Mouse (Mus musculus) testis, adult 2 months (tissue): ENCODE data around the gene Btbd11. TPM values are rescaled to one million over a fixed set of nuclear protein-coding genes. Genes with fewer than 3 reads are reported as not detected.

Experiments used
- H3K27ac ChIP-seq: fragments of 200-500 bp; 2 replicates; pipeline ENCODE4 v1.5.1; 2012; ENCODE audit warnings: low read depth, low read length; ENCODE audit not compliant: control insufficient read depth, insufficient read depth
- H3K27me3 ChIP-seq: fragments of 200-500 bp; 2 replicates; pipeline ENCODE4 v1.6.1; 2012; ENCODE audit warnings: mild to moderate bottlenecking, low read length, moderate library complexity; ENCODE audit not compliant: control insufficient read depth, insufficient read depth
- H3K36me3 ChIP-seq: fragments of 200-500 bp; 2 replicates; pipeline ENCODE4 v1.6.1; 2012; ENCODE audit warnings: mild to moderate bottlenecking, low read length; ENCODE audit not compliant: control insufficient read depth, insufficient read depth
- H3K4me1 ChIP-seq: fragments of 200-500 bp; 2 replicates; pipeline ENCODE4 v1.6.1; 2012; ENCODE audit warnings: low read length; ENCODE audit not compliant: control insufficient read depth, insufficient read depth
- H3K4me3 ChIP-seq: fragments of 200-500 bp; 2 replicates; pipeline ENCODE4 v1.5.1; 2012; ENCODE audit warnings: low read depth, mild to moderate bottlenecking, low read length, moderate library complexity, mixed read lengths; ENCODE audit not compliant: control insufficient read depth
- CTCF ChIP-seq: fragments of 200-500 bp; IDR thresholded peaks from 2 replicates; pipeline ENCODE4 v1.5.1; 2012; ENCODE audit warnings: low read depth, mild to moderate bottlenecking, inconsistent platforms, low read length, moderate library complexity; ENCODE audit not compliant: control insufficient read depth, insufficient read depth, insufficient replicate concordance
- POLR2A ChIP-seq: fragments of 200-500 bp; IDR thresholded peaks from 2 replicates; pipeline ENCODE4 v1.6.1; 2012; ENCODE audit warnings: low read depth, mild to moderate bottlenecking, inconsistent platforms, low read length, moderate library complexity; ENCODE audit not compliant: control insufficient read depth
- polyA plus RNA-seq: library from polyadenylated mRNA; depleted of rRNA; stranded (reverse); fragments of >200 nt; gene quantifications from 2 replicates; pipeline ENCODE4 v1.2.3, GENCODE M21; 2012

The Btbd11 gene
- polyA plus RNA-seq, 1 experiment: 0.25 TPM

GRCm38 (mm10) chr10:85525267-85526015 is 138.8 kb downstream of the Btbd11 start:
- Histone ChIP-seq H3K4me3 (no peak overlapping the region), H3K4me1 (no peaks in the 10 kb centered on the region), H3K27me3 (no peaks in the 10 kb centered on the region), H3K36me3 (no peaks in the 10 kb centered on the region), H3K27ac (no peak overlapping the region)
- TF ChIP-seq CTCF (no peak), POLR2A (no peak)

DNA sequence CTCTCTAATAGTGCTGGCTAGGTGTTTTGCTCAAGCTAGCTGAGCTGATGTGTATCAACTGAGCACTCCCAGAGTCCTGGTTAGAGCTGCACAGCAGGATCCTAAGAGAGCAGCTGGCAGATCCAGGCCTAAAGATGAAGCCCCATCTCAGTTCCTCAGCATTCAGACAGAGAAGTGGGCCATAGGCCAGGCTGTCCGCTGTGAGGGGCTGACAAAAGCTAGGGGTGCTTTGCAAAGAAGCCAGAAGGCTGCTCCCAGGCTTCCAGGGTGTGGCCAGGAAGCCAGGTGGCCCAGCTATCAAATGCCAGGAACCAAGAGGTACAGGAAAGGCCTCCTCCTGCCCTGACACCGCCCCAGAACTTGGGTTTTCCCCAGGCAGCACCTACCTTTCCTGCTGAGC is 140.0 kb downstream of the Btbd11 start:
- H3K27ac ChIP-seq: no peak overlapping the region

GRCm38 (mm10) chr10:85527722-85528121 is 141.1 kb downstream of the Btbd11 start:
- H3K27ac ChIP-seq: no peak overlapping the region
- H3K36me3 ChIP-seq: no peaks in the 10 kb centered on the region
- no peaks in the 10 kb centered on the region for H3K4me1 ChIP-seq
- TF ChIP-seq CTCF: no peak
- no peak for TF ChIP-seq POLR2A
- H3K27me3 ChIP-seq: no peaks in the 10 kb centered on the region
- H3K4me3 ChIP-seq: no peak overlapping the region

More for the DNA sequence above, 140.0 kb downstream of the Btbd11 start:
- H3K4me3 ChIP-seq: no peak overlapping the region
- TF ChIP-seq POLR2A (no peak), CTCF (no peak)
- no peaks in the 10 kb centered on the region for H3K27me3 ChIP-seq
- H3K36me3 ChIP-seq: no peaks in the 10 kb centered on the region
- no peaks in the 10 kb centered on the region for H3K4me1 ChIP-seq

DNA sequence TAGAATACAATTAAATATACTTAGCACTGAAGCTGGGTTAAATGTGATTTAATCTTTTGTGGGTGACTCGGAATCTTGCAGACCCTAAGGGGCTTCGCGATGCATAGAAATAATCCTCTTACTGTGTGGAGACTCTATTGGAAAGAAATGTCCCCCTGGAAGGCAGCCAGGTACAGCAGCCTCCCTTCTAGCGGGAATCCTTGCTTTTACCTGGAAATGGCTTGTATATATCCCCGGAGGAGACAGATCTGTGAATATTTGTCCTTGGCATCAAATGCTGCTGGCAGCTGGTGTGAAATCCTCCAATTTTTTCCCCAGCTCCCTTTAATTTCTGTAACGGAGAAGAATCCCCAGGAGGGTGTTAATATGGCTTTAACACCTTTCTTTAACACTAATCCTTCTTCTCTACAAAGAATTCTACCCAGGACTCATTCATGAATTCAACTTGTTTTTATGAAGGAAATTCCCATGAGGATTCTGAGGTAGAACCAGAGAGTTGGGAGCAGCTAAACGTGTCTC is 146.6 kb downstream of the Btbd11 start:
- Histone ChIP-seq H3K27ac (no peak overlapping the region), H3K27me3 (no peaks in the 10 kb centered on the region), H3K4me3 (no peak overlapping the region), H3K4me1 (no peaks in the 10 kb centered on the region), H3K36me3 (no peaks in the 10 kb centered on the region)
- TF ChIP-seq POLR2A (no peak), CTCF (no peak)

GRCm38 (mm10) chr10:85538051-85538753 is 151.6 kb downstream of the Btbd11 start:
- Histone ChIP-seq H3K4me3 (no peak overlapping the region), H3K4me1 (no peaks in the 10 kb centered on the region), H3K36me3 (no peaks in the 10 kb centered on the region), H3K27ac (no peak overlapping the region), H3K27me3 (no peaks in the 10 kb centered on the region)
- TF ChIP-seq CTCF (no peak), POLR2A (no peak)

GRCm38 (mm10) chr10:85539510-85540120 is 153.0 kb downstream of the Btbd11 start:
- Histone ChIP-seq H3K27ac (no peak overlapping the region), H3K27me3 (no peaks in the 10 kb centered on the region), H3K36me3 (no peaks in the 10 kb centered on the region), H3K4me1 (no peaks in the 10 kb centered on the region), H3K4me3 (no peak overlapping the region)
- TF ChIP-seq CTCF: no peak
